Mouse (Mus musculus) heart, adult 8-10 months (tissue): ENCODE data around the gene Cotl1. TPM values are rescaled to one million over a fixed set of nuclear protein-coding genes. Genes with fewer than 3 reads are reported as not detected.

Experiments
- total RNA-seq, 4 experiments: library from RNA; stranded (reverse); gene quantifications; 2 replicates each; pipeline ENCODE4 v1.2.4; 2022

Cotl1 gene
- total RNA-seq, 4 experiments from 2014 or later = 9.6 to 26.9 (median 11.3) TPM

Other genes starting within 250 kb of the Cotl1 start
- 1 to 10 TPM; 3.4 to 4.4 (median 4.0) TPM for gene Taf1c, start 235.3 kb downstream of the Cotl1 start, total RNA-seq
- not detected for gene Adad2, start 227.8 kb downstream of the Cotl1 start, total RNA-seq
- gene Kcng4, start 204.9 kb downstream of the Cotl1 start, total RNA-seq = under 1 TPM in 2 of 4 experiments, not detected in 2; 0.09 to 0.12 TPM
- 10 to 100 TPM; 22.2 to 32.4 (median 25.2) TPM for gene Wfdc1, start 174.2 kb downstream of the Cotl1 start, total RNA-seq
- under 1 TPM in 1 of 4 experiments, not detected in 3; 0.11 TPM for gene Atp2c2, start 140.5 kb downstream of the Cotl1 start, total RNA-seq
- gene Tldc1, start 62.1 kb downstream of the Cotl1 start, total RNA-seq = 10 to 100 TPM; 11.3 to 14.3 (median 12.1) TPM
- gene Klhl36, start 21.7 kb upstream of the Cotl1 start, total RNA-seq = 1 to 10 TPM; 2.8 to 3.1 (median 2.9) TPM
- 10 to 100 TPM; 50.7 to 55.9 (median 53.9) TPM for gene Usp10, start 69.8 kb upstream of the Cotl1 start, total RNA-seq
- 1 to 10 TPM in 2 of 4 experiments, not detected in 2; 4.2 to 6.7 TPM for gene Gm20388, start 70.3 kb upstream of the Cotl1 start, total RNA-seq
- gene Crispld2, start 151.9 kb upstream of the Cotl1 start, total RNA-seq = 10 to 100 TPM; 20.9 to 28.7 (median 27.4) TPM